Mouse (Mus musculus) T-helper 2 cell (primary cell): Measurements from ENCODE around the gene Pex6.
"Not testable (repeated sequence)": the region's sequence is repeated elsewhere in the genome, so short reads cannot be mapped to it uniquely, and the experiment has no call there.

Experiments
- in situ Hi-C: fragments of 300-600 bp; cut with MboI, MseI; formaldehyde crosslinking; loops from one replicate; pipeline ENCODE4 v1.15.1; 2025; ENCODE audit warnings: high pct_unique_total_duplicates

Gene Pex6

DNA sequence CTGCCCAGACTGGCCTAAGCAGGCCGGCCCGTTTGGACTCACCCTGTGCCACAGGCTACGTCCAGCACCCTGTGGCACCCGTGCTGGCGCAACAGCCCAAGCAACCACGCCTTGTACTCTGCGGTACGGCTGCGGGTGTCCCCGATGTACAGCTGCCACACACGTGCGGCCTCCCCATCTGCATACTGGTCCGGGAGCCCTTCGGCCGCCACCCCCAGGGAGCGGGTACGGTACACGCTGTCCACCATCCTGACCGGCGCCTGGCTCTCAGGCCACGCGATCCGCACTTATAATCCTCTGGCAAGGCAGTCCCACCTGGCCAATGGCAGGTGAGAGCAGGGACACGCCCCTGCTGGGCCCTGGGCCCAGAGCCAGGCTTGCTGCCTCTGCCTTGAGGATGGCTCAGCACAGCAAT lies 17.6 kb downstream of the Pex6 start, which contains the start of gene Gnmt:
Gene Gnmt, minus strand, starts transcription at position 265 of the 415 bp plus-strand sequence.
- in situ Hi-C loops: no loop called here

DNA sequence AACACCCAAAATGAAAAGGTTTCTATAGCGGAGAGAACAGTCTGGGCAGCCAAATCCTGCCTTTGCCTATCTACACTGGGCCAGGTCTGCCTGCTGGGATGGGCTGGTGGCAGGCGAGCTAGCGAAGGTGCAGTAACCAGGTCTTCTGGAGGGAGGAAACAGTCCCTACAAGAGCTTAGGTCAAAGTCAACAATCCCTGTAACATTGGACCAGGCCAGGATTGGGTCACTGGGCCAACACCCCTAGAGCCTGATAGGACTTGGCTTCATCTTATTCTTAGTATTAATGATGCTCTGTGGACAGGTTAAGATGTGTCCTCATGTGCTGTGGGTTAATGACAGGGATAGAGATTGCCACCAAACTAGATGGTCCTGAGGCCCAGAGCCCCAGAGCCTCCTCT lies 22.8 kb downstream of the Pex6 start:
- in situ Hi-C loops: no loop called here

DNA sequence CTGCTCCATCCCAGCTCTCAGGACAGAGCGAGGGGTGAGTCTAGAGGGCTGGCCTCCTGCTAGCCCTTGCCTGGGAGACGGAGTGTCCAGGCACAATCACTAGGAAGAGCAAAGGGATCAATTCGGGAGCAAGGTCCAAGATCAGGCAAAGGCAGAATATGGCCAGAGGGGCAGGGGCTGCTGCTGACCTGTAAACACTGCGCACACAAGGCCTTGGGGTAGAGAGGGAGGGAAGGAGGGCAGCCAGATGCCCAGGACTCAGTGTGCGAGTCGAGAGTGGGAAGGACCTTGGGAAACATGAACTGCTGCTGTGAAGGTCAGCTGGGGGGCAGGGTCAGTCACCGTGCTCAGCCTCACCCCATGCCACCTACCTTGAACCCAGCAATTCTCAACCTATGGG lies 24.0 kb downstream of the Pex6 start:
- in situ Hi-C loops: no loop called here

DNA sequence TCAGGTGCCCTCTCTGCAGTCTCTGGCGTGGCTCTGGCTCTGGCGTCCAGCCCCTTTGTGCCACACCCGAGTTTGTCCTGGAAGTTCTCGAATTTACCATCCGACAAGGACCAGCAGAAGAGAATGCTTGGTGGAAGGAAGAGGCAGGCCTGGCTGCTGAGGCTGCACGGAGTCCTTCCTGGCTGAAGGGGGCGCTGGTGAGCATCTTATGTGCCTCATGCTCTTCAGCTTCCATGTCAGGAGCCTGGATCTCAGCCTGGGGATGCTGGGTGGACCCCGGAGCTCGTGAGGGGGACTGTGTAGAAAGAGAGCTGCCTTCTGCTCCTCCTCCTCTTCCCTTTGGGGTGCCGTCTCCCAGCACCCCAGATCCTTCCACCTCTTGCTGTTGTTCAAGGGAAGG lies 24.9 kb downstream of the Pex6 start:
- in situ Hi-C loops: no loop called here

DNA sequence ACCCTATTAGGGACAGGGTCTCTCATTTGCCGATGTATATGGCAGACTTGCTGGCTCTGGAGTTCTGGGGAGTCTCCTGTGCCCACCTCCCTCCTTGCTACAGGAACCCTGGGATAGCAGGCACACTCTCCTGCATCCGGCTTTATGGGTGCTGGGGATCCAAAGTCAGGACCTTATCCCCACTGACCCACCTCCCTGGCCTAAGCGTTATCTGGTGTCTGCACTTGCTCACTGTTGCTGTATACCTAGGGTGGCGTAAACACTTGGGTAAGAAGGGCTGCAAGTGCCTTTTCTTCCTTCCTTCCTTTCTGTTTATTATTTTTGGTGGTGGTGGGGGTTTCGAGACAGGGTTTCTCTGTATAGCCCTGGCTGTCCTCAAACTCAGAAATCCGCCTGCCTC lies 30.0 kb downstream of the Pex6 start:
- in situ Hi-C loops: no loop called here

DNA sequence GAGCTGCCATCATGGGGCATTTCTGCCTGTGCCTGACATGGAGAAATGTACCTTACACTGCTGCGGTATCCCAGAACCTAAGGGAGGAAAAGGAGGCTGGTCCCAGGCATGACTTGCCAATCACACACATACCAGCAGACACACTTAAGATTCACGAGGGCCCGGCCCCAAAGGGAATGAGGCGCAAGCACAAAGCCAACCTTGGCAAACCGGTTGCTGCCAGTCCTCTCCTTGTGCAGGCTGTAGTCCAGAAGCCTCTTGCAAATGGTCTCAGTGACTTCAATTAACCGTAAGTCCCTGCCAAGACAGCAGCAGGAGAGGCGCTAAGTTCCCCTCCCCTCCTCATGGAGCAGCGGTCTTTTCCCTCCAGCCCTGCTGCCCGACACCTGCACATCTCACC lies 31.7 kb downstream of the Pex6 start:
- in situ Hi-C loops: no loop called here

DNA sequence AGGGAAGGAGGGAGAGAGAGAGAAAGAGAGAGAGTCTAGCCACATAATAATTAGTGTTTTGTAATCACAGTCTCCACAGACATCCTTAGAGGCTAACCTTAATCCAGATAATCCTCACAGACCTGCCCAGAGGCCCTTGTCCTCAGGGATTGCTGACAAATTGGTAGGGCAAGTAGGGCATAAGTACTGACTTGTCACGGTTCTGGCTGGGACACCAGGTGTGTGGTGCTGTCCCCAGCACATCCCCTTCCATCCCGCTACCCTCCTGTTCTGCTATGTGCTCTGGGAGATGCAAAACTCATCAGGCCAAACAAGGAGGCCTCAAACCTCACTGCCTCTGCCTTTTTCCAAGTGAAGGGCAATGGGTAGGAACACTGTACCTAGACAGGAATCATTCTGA lies 34.2 kb downstream of the Pex6 start:
- in situ Hi-C loops: no loop called here

DNA sequence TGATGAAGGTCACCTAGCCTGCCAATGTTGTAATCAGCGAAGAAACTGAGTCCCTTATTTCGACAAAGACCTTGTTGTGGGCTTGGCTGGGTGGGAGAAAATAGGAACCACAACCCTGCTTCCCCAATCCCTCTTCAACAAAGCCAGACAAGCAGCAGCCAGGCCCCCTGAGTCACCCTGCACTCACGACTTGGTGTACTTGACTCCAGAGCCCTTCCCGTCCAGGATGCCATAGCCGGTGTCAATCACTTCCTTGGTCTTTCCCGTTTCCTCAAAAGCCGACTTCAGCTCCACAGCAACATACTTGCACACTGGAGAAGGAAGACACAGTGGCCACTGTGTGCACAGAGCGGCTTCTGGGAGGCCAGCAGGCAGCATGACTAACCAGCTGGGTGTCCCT lies 36.0 kb downstream of the Pex6 start:
- in situ Hi-C loops: no loop called here

DNA sequence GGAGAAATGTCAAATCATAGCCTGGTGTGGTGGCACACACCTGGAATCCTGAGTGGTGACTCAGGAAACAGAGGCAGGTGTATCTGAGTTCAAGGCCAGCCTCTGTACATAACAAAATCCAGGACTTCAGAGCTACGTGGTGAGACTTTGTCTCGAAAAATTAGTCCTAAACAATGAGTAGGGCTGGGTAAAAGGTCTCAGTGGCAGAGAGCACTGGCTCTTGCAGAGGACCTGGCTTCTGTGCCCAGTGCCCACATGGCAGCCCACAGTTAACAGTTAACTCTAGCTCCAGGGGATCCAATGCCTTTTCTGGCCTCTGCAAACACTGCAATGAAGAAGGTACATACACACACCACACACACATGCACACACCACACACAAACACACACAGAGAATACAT lies 36.5 kb downstream of the Pex6 start:
- in situ Hi-C loops: no loop called here

DNA sequence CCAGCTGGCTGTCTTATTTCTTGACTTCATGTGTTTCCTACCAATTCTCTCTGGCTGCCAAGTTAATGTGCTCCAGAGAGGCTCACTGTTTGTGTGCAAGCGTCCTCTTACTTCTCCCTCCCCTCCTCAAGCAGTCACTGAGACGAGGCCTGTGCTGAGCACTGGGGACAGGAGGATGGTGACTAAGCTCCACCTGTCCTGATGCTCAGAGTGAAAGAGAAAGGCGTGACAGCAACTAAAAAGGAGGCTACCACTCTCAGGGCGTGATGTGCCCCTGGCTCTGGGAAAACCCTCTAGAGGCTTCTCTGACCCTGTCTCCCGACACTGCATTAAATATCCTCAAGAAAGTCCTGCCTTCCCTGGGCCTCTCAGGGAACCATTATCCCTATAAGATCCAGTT lies 38.0 kb downstream of the Pex6 start:
- in situ Hi-C loops: no loop called here

DNA sequence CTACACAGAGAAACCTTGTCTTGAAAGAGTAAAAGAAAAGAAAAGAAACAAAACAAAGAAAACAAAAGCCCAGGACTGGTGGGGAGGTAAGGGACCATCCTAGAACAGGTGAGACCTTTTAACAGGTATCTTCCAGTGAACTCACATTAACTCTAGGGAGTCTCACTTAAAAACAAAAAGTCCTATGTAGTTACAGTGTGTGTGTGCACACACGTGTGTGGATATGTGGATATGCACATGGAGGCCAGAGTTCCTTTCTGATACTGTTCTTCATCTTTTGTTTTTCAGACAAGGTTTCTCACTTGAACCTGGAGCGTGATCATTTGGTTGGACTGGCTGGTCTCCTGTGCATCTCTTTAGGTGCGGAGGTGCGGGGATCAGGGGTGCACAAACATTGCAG lies 39.3 kb downstream of the Pex6 start:
- in situ Hi-C loops: no loop called here

DNA sequence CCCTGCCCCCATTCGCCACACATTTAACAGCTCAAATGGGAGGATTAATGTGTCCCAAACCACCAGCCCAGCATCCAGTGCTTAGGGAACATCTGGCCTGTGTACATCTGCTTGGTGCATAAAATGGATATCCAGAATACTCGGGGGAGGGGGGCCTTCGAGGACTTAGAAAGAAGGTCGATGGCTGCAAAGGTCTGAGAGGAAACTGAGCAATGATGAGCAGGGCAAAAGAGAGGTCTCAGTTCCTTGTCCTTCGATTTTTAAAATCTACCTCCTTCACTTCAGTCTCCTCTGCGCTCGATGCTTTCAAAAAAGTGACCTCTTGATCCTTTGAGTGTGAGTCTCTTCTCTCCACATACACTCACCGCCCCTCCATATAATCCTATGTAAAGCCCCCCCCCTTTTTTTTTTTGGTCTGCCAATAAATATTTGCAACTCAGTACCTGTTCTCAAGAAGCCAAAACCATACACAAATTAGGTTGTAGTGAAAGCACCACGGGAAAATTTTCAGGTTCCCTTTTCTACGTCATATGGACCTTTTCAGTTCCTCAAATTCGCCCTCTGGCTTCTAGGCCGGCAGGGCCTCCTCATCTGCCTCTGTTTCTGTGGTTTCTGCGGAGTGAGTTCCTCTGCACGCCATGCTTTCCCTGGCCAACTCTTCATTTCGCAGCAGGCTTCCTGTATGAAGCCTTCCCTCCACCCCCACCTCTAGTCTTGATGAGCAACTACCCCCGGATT lies 40.0 kb downstream of the Pex6 start:
- in situ Hi-C loops: no loop called here

DNA sequence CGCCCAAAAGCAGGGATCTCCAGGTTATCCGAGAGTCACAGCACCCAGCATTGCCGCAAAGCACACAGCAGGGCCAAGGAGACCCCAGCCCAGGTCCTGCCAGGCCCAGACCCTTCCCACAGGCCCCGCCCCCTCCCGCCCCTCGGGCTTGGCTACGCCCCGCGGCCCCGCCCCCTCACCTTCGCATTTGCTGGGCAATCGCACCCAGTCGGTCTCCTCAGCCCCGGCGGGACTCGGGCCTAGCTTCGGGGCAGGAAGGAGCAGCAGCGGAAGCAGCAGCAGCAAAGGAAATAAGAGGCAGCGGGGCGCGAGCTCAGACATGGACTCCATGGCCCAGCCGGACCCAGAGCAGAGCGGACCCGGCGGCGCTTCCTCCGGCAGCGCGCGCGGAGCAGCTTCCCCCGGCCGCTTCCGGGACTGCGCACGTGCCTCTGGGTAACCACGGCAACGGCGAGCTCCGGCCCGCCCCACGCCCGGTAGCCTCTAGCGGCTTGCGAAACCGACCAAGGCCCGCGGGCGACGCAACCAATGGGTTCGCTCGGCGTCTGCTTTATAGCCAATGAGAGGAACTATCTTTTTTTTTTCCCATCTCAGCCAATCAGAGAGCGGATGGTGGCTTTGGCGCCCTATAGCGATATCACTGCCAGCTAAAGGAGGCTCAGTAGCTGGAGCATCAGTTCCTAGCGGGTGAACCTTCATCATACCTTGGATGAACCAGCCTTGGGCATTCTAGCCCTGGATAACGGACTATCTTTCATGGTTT lies 40.7 kb downstream of the Pex6 start, which contains the start of gene Cnpy3:
Gene Cnpy3, minus strand, starts transcription at position 421 of the 763 bp plus-strand sequence.
- in situ Hi-C loops: no loop called here

DNA sequence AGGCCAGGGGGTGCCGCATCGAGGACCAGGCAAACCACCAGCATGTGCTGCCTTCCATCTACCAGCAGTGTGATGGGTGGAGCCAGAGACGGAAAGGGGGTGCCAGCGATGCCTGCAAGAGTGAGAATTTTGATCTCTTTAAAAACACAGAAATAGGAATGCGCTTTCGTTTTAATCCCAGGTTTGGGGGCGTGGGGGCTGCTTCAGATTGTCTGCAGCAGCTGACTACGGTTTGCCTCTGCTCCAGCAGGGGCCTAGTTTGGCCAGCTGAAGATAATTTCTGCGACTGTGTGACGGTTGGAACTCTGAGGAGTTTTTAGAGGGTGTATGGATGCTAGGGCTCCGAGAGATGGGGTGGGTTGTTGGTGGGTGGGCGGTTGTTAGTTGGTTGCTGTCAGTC lies 47.5 kb downstream of the Pex6 start:
- in situ Hi-C loops: no loop called here

DNA sequence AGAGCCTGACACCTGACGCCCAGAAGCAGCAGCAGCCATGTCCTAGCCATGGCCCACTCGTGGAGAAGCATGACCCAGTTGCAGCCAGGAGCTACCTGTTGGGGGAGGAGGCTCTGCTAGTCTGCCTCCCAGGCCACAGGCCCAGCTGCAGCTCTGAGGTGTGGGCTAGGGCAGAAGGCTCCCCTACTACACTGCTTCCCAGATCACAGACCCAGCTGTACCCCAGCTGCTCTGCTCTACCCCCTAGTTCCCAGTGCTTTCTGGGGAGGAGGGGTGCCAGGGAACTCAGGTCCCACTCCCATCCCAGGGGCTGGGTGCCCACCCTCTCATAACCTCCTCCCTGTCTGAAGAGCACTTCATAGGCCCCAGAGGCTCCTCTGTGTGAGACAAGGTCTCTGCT lies 52.3 kb downstream of the Pex6 start, which contains the start of gene Ptcra:
Gene Ptcra, minus strand, starts transcription at position 169 of the 400 bp plus-strand sequence.
- in situ Hi-C loops: no loop called here

DNA sequence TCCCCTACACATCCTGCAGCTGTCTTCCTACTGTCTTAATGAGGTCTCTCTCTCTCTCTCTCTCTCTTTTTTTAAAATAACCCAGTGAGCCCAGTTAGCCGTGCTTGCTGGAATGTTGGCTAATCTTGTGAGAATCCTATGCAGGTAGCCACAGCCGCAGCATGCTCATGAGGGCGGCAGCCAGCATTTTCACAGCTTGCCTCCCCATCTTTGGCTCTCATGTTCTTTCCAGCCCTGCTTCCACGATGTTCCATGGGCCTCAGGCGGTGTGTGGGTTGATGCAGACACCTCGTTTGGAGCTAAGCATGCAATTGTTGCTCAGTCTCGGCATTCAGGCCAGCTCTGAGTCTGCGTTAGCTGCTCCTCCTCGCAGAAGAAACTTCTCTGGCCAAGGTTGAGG lies 53.7 kb downstream of the Pex6 start:
- in situ Hi-C loops: not testable (repeated sequence)

DNA sequence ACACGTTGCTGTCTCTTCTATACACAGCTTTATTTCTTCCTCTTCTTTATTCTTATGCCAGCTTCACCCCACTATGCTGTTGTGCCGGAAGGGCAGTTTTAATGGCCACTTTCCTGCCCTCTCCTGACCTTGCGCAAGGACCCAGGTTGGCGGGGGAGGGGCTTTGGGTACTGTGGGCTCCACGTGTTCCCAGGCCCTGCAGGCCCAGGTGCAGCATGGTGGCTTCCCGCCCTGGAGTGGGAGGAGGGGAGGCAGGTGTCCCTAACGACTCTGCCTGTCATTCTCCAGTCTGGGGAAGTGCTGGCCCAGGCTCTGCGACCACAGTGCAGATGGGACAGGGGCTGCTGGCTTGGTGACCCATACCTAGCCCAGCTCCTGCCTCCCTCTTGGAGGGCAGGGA lies 56.6 kb downstream of the Pex6 start:
- in situ Hi-C loops: no loop called here

DNA sequence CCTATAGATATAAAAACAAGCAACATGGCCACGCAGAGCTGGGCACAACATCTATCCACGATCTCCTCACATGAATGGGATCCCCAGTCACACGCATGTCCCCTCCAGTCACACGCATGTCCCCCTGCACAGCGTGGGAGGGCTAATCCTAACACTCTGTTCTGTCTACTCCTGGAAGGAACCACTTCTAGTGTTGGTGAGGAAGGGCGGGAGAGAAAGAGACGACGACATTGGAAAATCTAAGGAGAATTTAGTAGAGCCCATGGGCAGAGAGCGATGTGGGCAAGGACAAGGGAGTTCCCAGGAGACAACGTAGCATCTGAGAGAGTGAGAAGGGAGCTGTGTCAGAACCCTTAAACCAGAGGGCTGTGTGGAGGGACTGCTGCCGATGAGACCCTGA lies 59.3 kb downstream of the Pex6 start:
- in situ Hi-C loops: no loop called here

DNA sequence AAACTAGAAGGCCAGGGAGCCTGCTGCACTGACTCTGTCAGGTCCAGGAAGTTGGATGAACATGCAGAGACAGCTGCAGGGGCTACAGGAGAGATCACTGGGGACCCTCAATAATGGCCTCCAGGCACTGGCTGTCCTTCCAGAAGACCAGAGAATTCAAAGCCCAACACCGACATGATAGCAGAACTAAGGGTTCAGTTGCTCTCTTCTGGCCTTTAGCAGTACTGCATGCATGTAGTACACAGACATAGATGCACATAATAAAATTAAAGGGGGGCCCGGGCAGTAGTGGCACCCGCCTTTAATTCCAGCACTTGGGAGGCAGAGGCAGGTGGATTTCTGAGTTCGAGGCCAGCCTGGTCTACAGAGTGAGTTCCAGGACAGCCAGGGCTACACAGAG lies 59.8 kb downstream of the Pex6 start:
- in situ Hi-C loops: no loop called here

DNA sequence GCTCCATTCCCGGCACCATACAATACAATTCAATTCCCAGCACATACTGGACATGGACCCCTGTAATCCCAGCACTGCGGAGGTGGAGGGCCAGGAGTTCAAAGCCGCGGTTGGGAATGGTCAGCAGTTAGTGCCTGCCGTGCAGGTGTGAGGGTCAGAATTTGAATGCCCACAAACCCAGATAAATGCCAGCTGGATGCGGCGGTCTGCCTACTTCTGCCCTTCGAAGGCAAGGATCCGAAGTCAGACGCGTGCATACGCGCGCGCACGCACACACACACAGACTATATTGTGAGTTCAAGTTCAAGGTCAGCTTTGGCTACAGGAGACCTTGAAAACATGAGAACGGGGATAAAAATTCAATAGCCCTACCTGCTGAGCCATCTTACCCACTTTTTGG lies 60.4 kb downstream of the Pex6 start:
- in situ Hi-C loops: no loop called here

DNA sequence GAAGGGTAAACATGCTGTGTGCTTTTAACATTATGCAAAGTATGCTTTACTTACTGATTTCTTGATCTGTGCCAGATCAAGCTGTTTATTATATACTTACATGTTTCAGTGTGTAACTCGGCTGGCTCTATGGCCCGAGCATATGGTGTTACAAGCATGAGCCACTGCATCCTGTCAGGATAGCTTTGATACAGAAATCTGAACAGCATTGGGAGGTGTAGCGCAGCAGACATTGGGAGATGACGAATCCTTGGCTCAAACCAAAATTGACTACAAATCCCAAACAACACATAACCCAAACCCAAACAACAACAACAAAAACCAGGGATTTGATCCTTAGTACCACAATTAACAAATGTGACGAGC lies 60.8 kb downstream of the Pex6 start:
- in situ Hi-C loops: no loop called here

DNA sequence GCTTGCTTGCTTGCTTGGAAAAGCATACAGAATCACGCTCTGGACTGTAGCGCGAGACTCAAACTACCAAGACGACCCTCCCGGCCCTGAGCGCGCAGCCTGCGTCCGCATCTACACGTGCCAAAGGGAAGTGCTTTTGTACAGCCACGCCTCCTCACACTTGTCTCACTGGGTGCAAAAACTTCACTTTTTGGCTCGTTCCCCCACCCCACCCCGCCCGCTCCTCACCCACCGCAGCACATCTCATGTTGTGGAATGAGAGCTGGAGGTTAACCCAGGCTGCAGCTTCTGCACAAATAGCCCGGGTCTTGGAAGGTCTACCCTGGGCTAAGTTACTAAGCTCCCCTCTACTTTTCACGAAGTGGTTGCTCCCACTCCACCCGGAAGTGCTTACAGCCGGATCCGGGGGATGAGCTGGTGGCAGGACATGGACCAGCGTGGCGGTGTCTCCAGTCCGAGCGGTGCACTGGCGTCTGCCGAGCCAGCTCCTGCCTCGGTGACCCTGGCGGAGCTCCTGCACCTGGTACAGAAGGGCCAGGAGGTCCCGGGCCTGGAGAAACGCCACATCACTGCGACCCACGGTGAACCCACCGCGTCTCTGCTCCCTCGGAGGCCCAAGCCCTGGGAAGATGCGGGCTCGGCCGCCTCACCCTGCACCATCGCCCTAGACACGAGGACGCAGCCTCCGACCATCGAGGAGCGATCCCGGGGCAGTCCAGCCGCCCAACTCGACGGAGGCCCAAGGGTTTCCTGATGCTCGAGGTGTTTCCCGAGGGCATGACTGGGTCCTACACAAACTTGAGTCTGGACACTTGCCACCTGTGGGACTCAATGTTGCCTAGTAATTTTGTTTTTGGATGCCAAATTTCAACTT lies 61.4 kb downstream of the Pex6 start, which contains the start of gene 2310039H08Rik:
Gene 2310039H08Rik, plus strand, starts transcription at position 232 of the 874 bp plus-strand sequence.
- in situ Hi-C loops: no loop called here
